Mouse (Mus musculus) heart, adult 2 months (tissue): ENCODE results near the gene Slc35f6.

Experiments used
- CTCF ChIP-seq: fragments of 200-600 bp; IDR thresholded peaks from 2 replicates; pipeline ENCODE4 v1.8.1; 2022; ENCODE audit warnings: antibody characterized with exemption, mild to moderate bottlenecking, moderate library complexity
- EP300 ChIP-seq: fragments of 200-500 bp; IDR thresholded peaks from 2 replicates; pipeline ENCODE4 v1.6.1; 2011; ENCODE audit warnings: low read depth, low read length, control low read depth; ENCODE audit not compliant: insufficient read depth
- POLR2A ChIP-seq: fragments of 200-500 bp; IDR thresholded peaks from 2 replicates; pipeline ENCODE4 v1.6.1; 2011; ENCODE audit warnings: mild to moderate bottlenecking, low read depth, low read length, control low read depth; ENCODE audit not compliant: insufficient read depth

DNA sequence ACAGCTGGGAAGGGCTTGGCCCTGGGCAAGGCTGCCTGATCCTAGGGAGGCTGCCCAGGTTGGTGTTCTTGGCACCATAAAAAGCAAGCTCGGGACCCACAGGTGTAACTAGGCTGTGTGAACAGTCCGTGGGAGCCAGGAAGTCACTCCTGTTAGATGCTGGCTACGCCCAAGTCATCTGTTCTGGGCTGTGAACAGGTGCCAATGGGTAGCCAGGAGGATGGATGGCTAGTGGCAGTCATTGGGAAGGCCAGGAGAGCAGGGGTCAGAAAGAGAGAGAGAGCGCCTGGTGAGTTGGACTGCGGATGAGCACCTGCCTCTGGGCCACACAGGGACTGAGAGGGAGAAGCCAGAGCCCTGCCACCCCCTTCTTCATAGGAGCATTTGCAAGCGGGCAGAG, 42.1 kb upstream of the Slc35f6 start:
- TF ChIP-seq CTCF (no peak), POLR2A (no peak), EP300 (no peak)
